Mouse (Mus musculus) liver, adult 2 months (tissue): ENCODE results near the gene Ankrd31. TPM values are rescaled to one million over a fixed set of nuclear protein-coding genes. Genes with fewer than 3 reads are reported as not detected.

Source experiments
- DNase-seq: peaks from one replicate; pipeline ENCODE4 v3.0.0-alpha.2; 2011; ENCODE audit warnings: low read depth, low spot score; ENCODE audit errors: extremely low read depth
- H3K27ac ChIP-seq: fragments of 200-500 bp; replicated peaks from 2 replicates; pipeline ENCODE4 v1.5.1; 2012; ENCODE audit warnings: low read depth, mild to moderate bottlenecking, control low read depth, inconsistent platforms, low read length; ENCODE audit not compliant: insufficient read depth
- H3K27me3 ChIP-seq: fragments of 200-500 bp; 2 replicates; pipeline ENCODE4 v1.6.1; 2012; ENCODE audit warnings: mild to moderate bottlenecking, moderate library complexity, low read length, inconsistent platforms; ENCODE audit not compliant: control insufficient read depth, insufficient read depth
- H3K36me3 ChIP-seq: fragments of 200-500 bp; 2 replicates; pipeline ENCODE4 v1.6.1; 2012; ENCODE audit warnings: low read length, inconsistent platforms; ENCODE audit not compliant: control insufficient read depth, insufficient read depth
- H3K4me1 ChIP-seq: fragments of 200-500 bp; 2 replicates; pipeline ENCODE4 v1.6.1; 2011; ENCODE audit warnings: low read length; ENCODE audit not compliant: control insufficient read depth, insufficient read depth
- H3K4me3 ChIP-seq: fragments of 200-500 bp; 2 replicates; pipeline ENCODE4 v1.5.1; 2011; ENCODE audit warnings: low read depth, mild to moderate bottlenecking, control low read depth, low read length, moderate library complexity; ENCODE audit not compliant: insufficient read depth
- H3K79me2 ChIP-seq: fragments of 200-500 bp; 2 replicates; pipeline ENCODE4 v1.6.1; 2012; ENCODE audit warnings: inconsistent platforms, mild to moderate bottlenecking, low read length, moderate library complexity; ENCODE audit not compliant: control insufficient read depth, insufficient read depth
- H3K9ac ChIP-seq: fragments of 200-500 bp; 2 replicates; pipeline ENCODE4 v1.6.1; 2012; ENCODE audit warnings: low read depth, mild to moderate bottlenecking, control low read depth, inconsistent platforms, low read length
- CTCF ChIP-seq: fragments of 200-500 bp; IDR thresholded peaks from 2 replicates; pipeline ENCODE4 v1.5.1; 2011; ENCODE audit warnings: low read depth, low read length, control low read depth
- POLR2A ChIP-seq: fragments of 200-500 bp; IDR thresholded peaks from 2 replicates; pipeline ENCODE4 v1.6.1; 2011; ENCODE audit warnings: low read length, control low read depth; ENCODE audit not compliant: insufficient read depth; ENCODE audit errors: extremely low read depth
- WGBS: fragments of 180-500 bp; shearing (Covaris S2); methylation state at CpG from one replicate; pipeline ENCODE4 v1.1.7; 2018; 5-methylcytosine and 5-hydroxymethylcytosine counted together
- polyA plus RNA-seq: library from polyadenylated mRNA; depleted of rRNA; stranded (reverse); fragments of >200 nt; gene quantifications from 2 replicates; pipeline ENCODE4 v1.2.3, GENCODE M21; 2012
- total RNA-seq: library from RNA; depleted of rRNA; stranded (reverse); fragments of >200 nt; gene quantifications from 2 replicates; pipeline ENCODE4 v1.2.3, GENCODE M21; 2014

The Ankrd31 gene
- total and polyA plus RNA-seq, 2 experiments = not detected

GRCm38 (mm10) chr13:96859161-96859560, 111.1 kb downstream of the Ankrd31 start:
- Histone ChIP-seq H3K36me3 (no peaks in the 10 kb centered on the region), H3K79me2 (no peaks in the 10 kb centered on the region), H3K27ac (no peak overlapping the region), H3K4me1 (no peaks in the 10 kb centered on the region), H3K4me3 (no peak overlapping the region), H3K9ac (no peak overlapping the region), H3K27me3 (no peaks in the 10 kb centered on the region)
- TF ChIP-seq POLR2A (no peak), CTCF (no peak)
- WGBS = 91% methylated on average over 3 of the region's 3 CpGs
- no peak for DNase-seq

DNA sequence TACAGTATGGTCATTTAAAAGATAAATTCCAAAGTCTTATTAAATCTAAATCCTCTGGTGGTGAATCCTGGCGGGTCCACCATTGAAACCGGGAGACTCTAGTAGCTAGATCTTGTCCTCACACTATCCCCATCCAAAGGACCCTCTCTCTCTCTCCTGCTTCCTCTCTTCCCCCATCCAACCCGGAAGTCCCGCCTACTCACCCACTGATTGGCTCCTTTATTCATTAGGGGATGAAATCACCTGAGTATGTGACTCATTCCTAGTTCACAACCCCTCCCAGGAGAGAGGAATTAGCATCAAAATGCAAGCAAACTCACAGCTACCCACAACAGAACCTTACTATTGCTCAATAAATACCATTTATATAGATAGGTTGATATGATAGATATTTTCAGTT, 122.7 kb downstream of the Ankrd31 start:
- Histone ChIP-seq H3K4me1 (no peaks in the 10 kb centered on the region), H3K36me3 (no peaks in the 10 kb centered on the region), H3K79me2 (no peaks in the 10 kb centered on the region), H3K9ac (no peak overlapping the region), H3K27me3 (no peaks in the 10 kb centered on the region), H3K27ac (no peak overlapping the region), H3K4me3 (no peak overlapping the region)
- WGBS = 83% methylated on average over 4 of the region's 4 CpGs
- TF ChIP-seq POLR2A = no peak
- no peak for TF ChIP-seq CTCF
- DNase-seq = no peak

DNA sequence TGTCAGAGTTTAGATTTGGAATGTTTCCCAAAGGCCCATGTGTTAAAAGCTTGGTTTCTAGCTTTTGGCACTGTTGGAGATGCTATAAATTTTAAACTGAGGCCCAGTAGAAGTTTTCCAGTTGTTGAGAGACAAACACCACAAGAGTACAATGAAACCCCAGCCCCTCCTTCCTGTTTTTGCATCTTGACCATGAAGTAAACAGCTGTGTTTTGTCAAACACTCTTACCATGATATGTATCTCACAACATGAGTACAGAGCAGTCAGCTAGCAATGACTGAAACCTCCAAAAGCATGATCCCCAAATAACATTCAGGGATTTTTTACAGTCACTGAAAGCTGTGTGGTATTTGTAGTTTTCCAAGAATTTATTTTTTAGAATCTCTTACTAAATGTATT, 126.0 kb downstream of the Ankrd31 start:
- DNase-seq = no peak
- Histone ChIP-seq H3K9ac (no peak overlapping the region), H3K4me3 (no peak overlapping the region), H3K27ac (no peak overlapping the region), H3K79me2 (no peaks in the 10 kb centered on the region), H3K36me3 (no peaks in the 10 kb centered on the region), H3K4me1 (no peaks in the 10 kb centered on the region), H3K27me3 (no peaks in the 10 kb centered on the region)
- TF ChIP-seq CTCF (no peak), POLR2A (no peak)

GRCm38 (mm10) chr13:96878220-96879057, 130.4 kb downstream of the Ankrd31 start:
- Histone ChIP-seq H3K9ac (no peak overlapping the region), H3K4me3 (no peak overlapping the region), H3K27me3 (no peaks in the 10 kb centered on the region), H3K4me1 (no peaks in the 10 kb centered on the region), H3K27ac (no peak overlapping the region), H3K79me2 (no peaks in the 10 kb centered on the region), H3K36me3 (no peaks in the 10 kb centered on the region)
- TF ChIP-seq CTCF = no peak
- no peak for TF ChIP-seq POLR2A
- DNase-seq = no peak
- WGBS = 86% methylated on average over 12 of the region's 12 CpGs

- Histone ChIP-seq H3K27ac (no peak overlapping the region), H3K9ac (no peak overlapping the region), H3K79me2 (no peaks in the 10 kb centered on the region), H3K4me3 (no peak overlapping the region), H3K4me1 (no peaks in the 10 kb centered on the region), H3K36me3 (no peaks in the 10 kb centered on the region), H3K27me3 (no peaks in the 10 kb centered on the region)
- DNase-seq = no peak
- TF ChIP-seq POLR2A (no peak), CTCF (no peak)
- WGBS = 66% methylated on average over 1 of the region's 1 CpGs
These were observed 136.5 kb downstream of the Ankrd31 start for GRCm38 (mm10) chr13:96884534-96884933.

DNA sequence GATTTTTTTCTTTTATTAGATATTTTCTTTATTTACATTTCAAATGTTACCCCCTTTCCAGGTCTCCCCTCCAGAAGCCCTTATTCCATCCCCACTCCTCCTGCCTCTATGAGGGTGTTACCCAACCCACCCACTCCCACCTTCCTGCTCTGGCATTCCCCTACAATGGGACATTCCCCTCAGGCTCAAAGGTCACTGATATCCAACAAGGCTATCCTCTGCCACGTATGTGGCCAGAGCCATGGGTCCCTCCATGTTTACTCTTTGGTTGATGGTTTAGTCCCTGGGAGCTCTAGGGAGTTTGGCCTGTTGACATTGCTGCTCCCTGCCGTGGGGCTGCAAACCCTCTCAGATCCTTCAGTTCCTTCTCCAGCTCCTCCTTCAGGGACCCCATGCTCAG, 141.9 kb downstream of the Ankrd31 start:
- Histone ChIP-seq H3K79me2 (no peaks in the 10 kb centered on the region), H3K9ac (no peak overlapping the region), H3K4me1 (no peaks in the 10 kb centered on the region), H3K27ac (no peak overlapping the region), H3K36me3 (no peaks in the 10 kb centered on the region), H3K27me3 (no peaks in the 10 kb centered on the region), H3K4me3 (no peak overlapping the region)
- WGBS = 26% methylated on average over 2 of the region's 2 CpGs
- TF ChIP-seq POLR2A (no peak), CTCF (no peak)
- no peak for DNase-seq
